Mouse (Mus musculus): ENCODE data around the gene Ncan.

Gene Ncan

DNA sequence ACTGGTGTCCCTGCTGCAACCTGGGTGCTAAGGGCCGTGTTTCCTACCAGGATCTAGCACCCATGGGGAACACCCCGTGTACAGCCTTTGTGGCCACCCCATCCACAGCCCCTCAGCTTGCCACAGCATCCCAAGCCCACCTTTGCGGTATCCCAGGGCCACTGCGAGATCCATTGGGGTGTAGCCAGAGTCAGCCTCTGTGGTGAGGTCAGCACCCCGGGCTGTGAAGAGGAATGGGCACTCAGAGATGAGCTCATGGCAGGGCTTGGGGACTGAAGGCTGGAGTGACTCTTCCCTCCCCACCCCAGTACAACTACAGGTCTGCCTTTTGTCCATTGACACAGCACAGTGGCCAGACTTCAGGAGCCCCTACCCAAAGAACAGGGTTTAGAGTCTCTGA, 13.4 kb upstream of the Ncan start:
- Histone ChIP-seq H3K4me3 (replicated peaks; ENCODE audit: low read length) (no peak overlapping the region), H3K9me3 (ENCODE audit: low read length) (no peaks in the 10 kb centered on the region), H3K27me3 (ENCODE audit: insufficient read depth, low read length) (no peaks in the 10 kb centered on the region), H3K36me3 (ENCODE audit: insufficient read depth, low read length) (peaks cover 50% of the 10 kb centered on the region), H3K4me1 (replicated peaks; ENCODE audit: low read depth, low read length) (peaks cover 76% of the 10 kb centered on the region)
- TF ChIP-seq POU5F1 (IDR thresholded peaks at IDR 0.05; ENCODE audit: borderline replicate concordance, low read length) (no peak), CTCF (conservative IDR thresholded peaks at IDR 0.05; ENCODE audit: low read length) (no peak), NANOG (IDR thresholded peaks at IDR 0.05; ENCODE audit: borderline replicate concordance, low read length) (no peak)

DNA sequence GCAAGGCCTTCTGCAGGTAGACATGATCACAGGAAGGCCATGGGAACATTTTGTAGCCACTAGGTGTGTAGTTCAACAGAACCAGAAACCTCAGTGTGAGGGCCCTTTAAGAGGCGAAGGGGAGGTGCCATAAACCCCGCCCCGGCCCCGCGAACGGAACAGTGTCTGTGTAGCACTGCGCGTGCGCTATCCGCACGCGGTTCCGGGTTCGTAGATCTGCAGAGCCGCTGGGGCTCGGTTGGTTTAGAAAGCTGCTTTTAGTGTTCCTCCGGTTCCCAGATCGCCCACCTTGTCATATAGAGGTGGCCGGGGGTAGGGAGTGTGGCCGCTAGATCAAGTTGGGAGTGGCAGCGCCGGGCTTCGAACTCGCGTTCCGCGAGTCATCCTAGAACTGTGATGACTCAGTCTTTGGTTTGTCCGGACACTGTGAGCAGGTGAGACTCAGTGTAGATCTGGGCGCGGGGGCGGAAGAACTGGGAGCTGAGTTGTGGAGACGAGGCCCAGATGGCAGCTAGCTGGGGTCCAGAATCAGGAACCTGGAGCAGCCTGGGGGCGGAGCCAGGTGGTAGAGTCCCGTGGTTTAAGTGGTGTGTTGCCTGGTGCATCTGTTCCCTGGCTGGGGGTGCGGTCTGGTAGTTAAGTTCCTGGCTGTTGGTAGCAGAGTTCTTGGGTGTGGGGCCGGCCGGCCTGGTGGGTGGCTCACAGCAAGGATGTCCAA, 10.7 kb upstream of the Ncan start, which contains the start of gene Nr2c2ap:
TSS of gene Nr2c2ap (plus strand) at position 168 of the 718 bp plus-strand sequence.
- Histone ChIP-seq H3K36me3 (ENCODE audit: insufficient read depth, low read length) (peaks cover 42% of the 10 kb centered on the region), H3K9me3 (ENCODE audit: low read length) (no peaks in the 10 kb centered on the region), H3K27me3 (ENCODE audit: insufficient read depth, low read length) (no peaks in the 10 kb centered on the region), H3K4me1 (replicated peaks; ENCODE audit: low read depth, low read length) (peaks cover 71% of the 10 kb centered on the region), H3K4me3 (replicated peaks; ENCODE audit: low read length) (peak within 1 kb of the TSS; percentile 97)
- no peak for TF ChIP-seq CTCF (conservative IDR thresholded peaks at IDR 0.05; ENCODE audit: low read length)
- no peak for TF ChIP-seq NANOG (IDR thresholded peaks at IDR 0.05; ENCODE audit: borderline replicate concordance, low read length)
- TF ChIP-seq POU5F1 (IDR thresholded peaks at IDR 0.05; ENCODE audit: borderline replicate concordance, low read length): no peak

DNA sequence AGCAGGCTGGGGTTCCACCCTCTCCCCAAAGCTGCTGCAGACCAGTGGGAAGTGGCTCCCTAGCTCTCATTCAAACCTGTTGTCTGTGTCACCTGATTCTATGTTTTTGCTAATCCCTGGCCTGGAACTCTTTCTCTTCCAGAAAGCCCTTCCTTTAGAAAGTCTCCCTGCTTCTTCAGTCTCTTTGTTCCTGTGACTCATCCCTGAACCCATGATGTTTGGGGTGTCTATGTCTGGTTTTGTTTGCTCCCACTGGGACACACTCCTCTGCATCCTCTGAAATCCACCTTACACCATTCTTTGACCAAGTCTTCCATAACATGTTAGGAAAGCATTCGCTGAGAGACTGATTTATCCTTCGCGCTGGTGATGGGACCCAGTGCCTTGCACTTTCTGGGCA, 9.4 kb upstream of the Ncan start:
- Histone ChIP-seq H3K9me3 (ENCODE audit: low read length) (no peaks in the 10 kb centered on the region), H3K4me3 (replicated peaks; ENCODE audit: low read length) (peak overlapping the region; percentile 97), H3K36me3 (ENCODE audit: insufficient read depth, low read length) (peaks cover 29% of the 10 kb centered on the region), H3K4me1 (replicated peaks; ENCODE audit: low read depth, low read length) (peaks cover 61% of the 10 kb centered on the region), H3K27me3 (ENCODE audit: insufficient read depth, low read length) (peaks cover 2% of the 10 kb centered on the region; the same call in 1 of the 2 replicates)
- no peak for TF ChIP-seq POU5F1 (IDR thresholded peaks at IDR 0.05; ENCODE audit: borderline replicate concordance, low read length)
- no peak for TF ChIP-seq CTCF (conservative IDR thresholded peaks at IDR 0.05; ENCODE audit: low read length)
- no peak for TF ChIP-seq NANOG (IDR thresholded peaks at IDR 0.05; ENCODE audit: borderline replicate concordance, low read length)

DNA sequence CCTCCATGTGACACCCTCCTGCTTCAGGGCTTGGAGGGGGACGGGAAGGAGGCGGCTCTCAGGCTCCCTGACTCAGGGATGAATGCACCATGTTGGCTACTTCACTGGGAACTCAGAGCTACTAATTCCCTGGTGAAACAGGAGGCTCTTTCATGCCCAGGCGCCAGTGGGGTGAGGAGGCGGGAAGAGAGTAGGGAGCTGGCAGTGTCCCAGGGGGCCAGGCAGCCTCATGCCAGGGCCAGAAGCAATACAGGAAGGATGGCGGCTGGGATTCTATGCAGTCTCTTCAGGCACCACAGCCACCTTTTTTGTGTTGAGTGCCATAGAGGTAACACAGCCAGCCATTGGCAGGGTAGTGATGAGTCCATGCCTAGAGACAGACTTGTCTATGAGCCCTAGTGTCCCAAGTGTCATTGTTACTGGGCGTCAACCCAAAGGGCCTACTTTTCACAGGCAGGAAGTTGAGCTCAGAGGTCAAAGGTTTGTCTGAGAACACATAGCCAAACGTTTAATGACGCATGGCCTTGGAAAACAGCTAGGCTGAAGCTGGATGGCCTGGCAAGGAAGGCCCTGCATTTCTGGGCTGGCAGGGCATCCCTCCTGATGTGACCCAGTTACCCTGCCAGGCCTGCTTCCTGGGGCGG, 8.8 kb upstream of the Ncan start:
- peaks cover 23% of the 10 kb centered on the region for H3K36me3 ChIP-seq (ENCODE audit: insufficient read depth, low read length)
- H3K27me3 ChIP-seq (ENCODE audit: insufficient read depth, low read length): peaks cover 5% of the 10 kb centered on the region; the same call in 1 of the 2 replicates
- peak overlapping the region; percentile 97 for H3K4me3 ChIP-seq (replicated peaks; ENCODE audit: low read length)
- H3K4me1 ChIP-seq (replicated peaks; ENCODE audit: low read depth, low read length): peaks cover 55% of the 10 kb centered on the region
- H3K9me3 ChIP-seq (ENCODE audit: low read length): no peaks in the 10 kb centered on the region
- TF ChIP-seq CTCF (conservative IDR thresholded peaks at IDR 0.05; ENCODE audit: low read length): no peak
- no peak for TF ChIP-seq NANOG (IDR thresholded peaks at IDR 0.05; ENCODE audit: borderline replicate concordance, low read length)
- TF ChIP-seq POU5F1 (IDR thresholded peaks at IDR 0.05; ENCODE audit: borderline replicate concordance, low read length): no peak

DNA sequence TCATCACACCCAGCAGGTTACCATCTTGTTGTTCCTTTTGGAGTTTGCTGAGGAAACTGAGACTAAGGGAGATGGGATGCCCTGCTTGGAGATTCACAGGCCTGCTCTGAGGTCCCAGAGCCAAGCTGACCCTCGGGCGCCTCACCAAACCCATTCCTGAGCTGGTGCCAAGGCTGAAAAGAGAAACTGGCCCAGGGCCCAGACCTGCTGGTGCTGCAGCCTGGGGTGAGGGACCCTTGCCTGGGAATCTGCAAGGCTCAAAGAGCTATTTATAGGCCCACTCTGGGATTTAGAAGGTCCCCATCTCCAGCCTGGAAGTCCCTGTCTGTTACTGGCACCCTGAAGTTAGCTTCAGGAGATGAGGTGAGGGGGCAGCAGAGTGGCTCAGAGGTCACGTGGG, 7.8 kb upstream of the Ncan start:
- H3K9me3 ChIP-seq (ENCODE audit: low read length): no peaks in the 10 kb centered on the region
- H3K27me3 ChIP-seq (ENCODE audit: insufficient read depth, low read length): peaks cover 5% of the 10 kb centered on the region; the same call in 1 of the 2 replicates
- H3K4me1 ChIP-seq (replicated peaks; ENCODE audit: low read depth, low read length): peaks cover 46% of the 10 kb centered on the region
- TF ChIP-seq CTCF (conservative IDR thresholded peaks at IDR 0.05; ENCODE audit: low read length) (no peak), NANOG (IDR thresholded peaks at IDR 0.05; ENCODE audit: borderline replicate concordance, low read length) (no peak), POU5F1 (IDR thresholded peaks at IDR 0.05; ENCODE audit: borderline replicate concordance, low read length) (no peak)
- no peak overlapping the region for H3K4me3 ChIP-seq (replicated peaks; ENCODE audit: low read length)
- H3K36me3 ChIP-seq (ENCODE audit: insufficient read depth, low read length): peaks cover 13% of the 10 kb centered on the region

DNA sequence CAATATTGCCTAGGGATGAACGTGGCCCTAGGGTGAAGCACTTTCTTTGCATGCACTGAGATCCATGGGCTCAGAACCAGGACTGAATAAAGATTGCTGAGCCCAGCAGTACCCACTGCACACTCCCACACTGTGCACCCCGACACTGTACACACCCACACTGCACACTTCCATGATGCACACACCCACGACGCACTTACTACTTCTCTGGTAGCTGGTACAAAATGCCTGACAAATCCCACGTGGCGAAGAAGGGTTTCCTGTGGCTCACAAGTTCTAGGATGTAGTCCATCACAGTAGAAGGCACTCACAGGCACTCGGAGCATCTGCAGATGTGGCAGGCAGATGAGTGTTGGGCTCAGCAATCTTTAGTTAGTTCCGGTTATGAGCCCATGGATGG, 4.3 kb upstream of the Ncan start:
- TF ChIP-seq CTCF (conservative IDR thresholded peaks at IDR 0.05; ENCODE audit: low read length): no peak
- TF ChIP-seq NANOG (IDR thresholded peaks at IDR 0.05; ENCODE audit: borderline replicate concordance, low read length): no peak
- TF ChIP-seq POU5F1 (IDR thresholded peaks at IDR 0.05; ENCODE audit: borderline replicate concordance, low read length): no peak
- H3K4me1 ChIP-seq (replicated peaks; ENCODE audit: low read depth, low read length): peaks cover 29% of the 10 kb centered on the region

DNA sequence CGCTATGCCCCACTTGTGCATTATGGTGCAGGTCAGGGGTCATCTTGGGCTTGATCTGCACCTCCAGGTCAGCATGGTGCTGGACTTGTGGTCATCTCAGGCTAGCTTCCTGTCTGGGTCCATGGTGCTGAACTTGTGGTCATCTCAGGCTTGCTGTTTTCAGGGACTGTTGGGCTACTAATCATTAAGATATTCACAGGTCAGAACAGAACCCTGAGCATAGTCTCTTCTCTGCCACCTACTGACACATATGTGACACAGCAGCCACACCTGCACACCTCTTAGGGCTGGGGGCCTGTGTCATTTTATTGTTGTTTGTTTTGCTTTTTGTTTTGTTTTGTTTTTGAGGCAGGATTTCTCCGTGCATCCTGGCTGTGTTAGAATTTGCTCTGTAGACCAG, 2.2 kb upstream of the Ncan start:
- Histone ChIP-seq H3K27me3 (ENCODE audit: insufficient read depth, low read length) (peaks cover 31% of the 10 kb centered on the region), H3K9me3 (ENCODE audit: low read length) (no peaks in the 10 kb centered on the region), H3K4me1 (replicated peaks; ENCODE audit: low read depth, low read length) (peaks cover 27% of the 10 kb centered on the region), H3K36me3 (ENCODE audit: insufficient read depth, low read length) (no peaks in the 10 kb centered on the region), H3K4me3 (replicated peaks; ENCODE audit: low read length) (no peak overlapping the region)
- TF ChIP-seq NANOG (IDR thresholded peaks at IDR 0.05; ENCODE audit: borderline replicate concordance, low read length): no peak
- no peak for TF ChIP-seq POU5F1 (IDR thresholded peaks at IDR 0.05; ENCODE audit: borderline replicate concordance, low read length)
- TF ChIP-seq CTCF (conservative IDR thresholded peaks at IDR 0.05; ENCODE audit: low read length): peak; percentile 59

More for the DNA sequence above, 4.3 kb upstream of the Ncan start:
- no peaks in the 10 kb centered on the region for H3K9me3 ChIP-seq (ENCODE audit: low read length)
- H3K36me3 ChIP-seq (ENCODE audit: insufficient read depth, low read length): no peaks in the 10 kb centered on the region
- peaks cover 10% of the 10 kb centered on the region for H3K27me3 ChIP-seq (ENCODE audit: insufficient read depth, low read length)
- H3K4me3 ChIP-seq (replicated peaks; ENCODE audit: low read length): no peak overlapping the region

DNA sequence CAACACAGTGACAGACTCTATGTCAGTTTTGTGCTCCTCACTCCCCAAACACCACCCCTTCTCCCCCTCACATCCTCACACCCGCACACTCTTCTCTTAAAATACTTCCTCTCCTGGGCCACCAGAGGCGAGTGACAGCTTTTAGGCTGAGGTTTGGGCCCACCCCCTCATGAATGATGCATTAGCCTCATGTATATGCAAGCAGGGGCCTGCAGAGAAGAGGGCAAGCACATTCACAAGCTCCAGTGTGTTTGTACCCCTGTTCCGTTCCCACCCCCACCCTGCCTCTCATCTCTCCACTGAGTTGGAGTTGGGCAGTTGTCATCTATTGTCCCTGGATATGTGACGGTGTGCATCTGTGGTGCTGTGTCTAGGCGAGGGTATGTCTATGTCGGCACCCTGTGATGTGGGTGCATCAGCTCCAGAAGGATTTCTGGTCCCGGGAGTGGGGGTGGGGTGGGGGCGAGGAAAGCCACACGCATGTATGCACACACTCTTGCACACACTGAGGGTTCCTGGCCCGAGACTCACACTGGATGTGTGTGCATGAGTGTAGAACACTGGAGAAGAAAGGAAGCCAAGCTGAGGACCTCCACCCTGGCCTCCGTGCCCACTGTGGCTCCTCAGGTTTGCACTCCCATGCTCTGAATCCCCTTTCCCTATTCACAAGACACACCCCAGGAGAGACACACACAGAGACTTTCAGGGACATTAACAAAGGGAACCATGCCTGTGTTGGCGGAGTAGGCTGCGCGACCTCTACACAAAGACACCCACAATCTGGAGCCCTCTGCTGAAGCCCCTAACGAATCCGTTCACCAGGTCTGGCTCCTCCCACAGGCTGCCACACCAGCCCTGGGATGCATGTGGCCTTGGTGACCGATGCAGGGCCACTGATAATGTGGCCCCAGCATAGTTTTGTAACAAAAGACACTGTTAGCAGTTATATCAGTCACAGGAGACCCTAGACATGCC, 1.7 kb downstream of the Ncan start:
- Histone ChIP-seq H3K27me3 (ENCODE audit: insufficient read depth, low read length) (peaks cover 65% of the 10 kb centered on the region), H3K9me3 (ENCODE audit: low read length) (no peaks in the 10 kb centered on the region), H3K36me3 (ENCODE audit: insufficient read depth, low read length) (no peaks in the 10 kb centered on the region), H3K4me1 (replicated peaks; ENCODE audit: low read depth, low read length) (peaks cover 37% of the 10 kb centered on the region), H3K4me3 (replicated peaks; ENCODE audit: low read length) (no peak overlapping the region)
- TF ChIP-seq NANOG (IDR thresholded peaks at IDR 0.05; ENCODE audit: borderline replicate concordance, low read length): no peak
- peak; percentile 72; the same call in 1 of the 2 replicates for TF ChIP-seq POU5F1 (IDR thresholded peaks at IDR 0.05; ENCODE audit: borderline replicate concordance, low read length)

All from E14TG2a.4 (cell line).